Mouse (Mus musculus): ENCODE data around the gene Tprn.

GRCm38 (mm10) chr2:25240723-25241437, 21.5 kb upstream of the Tprn start:
- TF ChIP-seq CTCF (IDR thresholded peaks at IDR 0.05; ENCODE audit: low read depth): no peak
- no peak for TF ChIP-seq EP300 (IDR thresholded peaks at IDR 0.05; ENCODE audit: low read depth)
